Mouse (Mus musculus): Measurements from ENCODE around the gene Myo6. TPM values are rescaled to one million over a fixed set of nuclear protein-coding genes. Genes with fewer than 3 reads are reported as not detected.
A peak's percentile ranks its signal among the peaks of the same experiment; 100 is the strongest.

Gene Myo6
- polyA plus RNA-seq, 1 experiment: 6.0 TPM

GRCm38 (mm10) chr9:80158937-80159336 is 5.9 kb upstream of the Myo6 start:
- H3K36me3 ChIP-seq (ENCODE audit: control insufficient read depth, insufficient read depth, low read length): no peaks in the 10 kb centered on the region
- H3K4me3 ChIP-seq (ENCODE audit: control insufficient read depth, insufficient read depth, low read length): no peak overlapping the region
- H3K27ac ChIP-seq (ENCODE audit: control insufficient read depth, insufficient read depth, low read length): no peak overlapping the region
- no peaks in the 10 kb centered on the region; the same call in 1 of the 2 replicates for H3K4me1 ChIP-seq (replicated peaks; ENCODE audit: control insufficient read depth, insufficient read depth, low read length)
- 94% methylated on average over 5 of the region's 5 CpGs for WGBS
- no peak for DNase-seq
- TF ChIP-seq CTCF (IDR thresholded peaks at IDR 0.05; ENCODE audit: borderline replicate concordance, control insufficient read depth, extremely low read depth, insufficient read depth, low read length, poor library complexity) (no peak), POLR2A (IDR thresholded peaks at IDR 0.05; ENCODE audit: control insufficient read depth, extremely low read depth, insufficient read depth, low read length, poor library complexity) (no peak)
- no peaks in the 10 kb centered on the region for H3K27me3 ChIP-seq (ENCODE audit: control insufficient read depth, insufficient read depth, low read length)

- no peak overlapping the region for H3K4me3 ChIP-seq (ENCODE audit: control insufficient read depth, insufficient read depth, low read length)
- no peak overlapping the region for H3K27ac ChIP-seq (ENCODE audit: control insufficient read depth, insufficient read depth, low read length)
- no peak for TF ChIP-seq CTCF (IDR thresholded peaks at IDR 0.05; ENCODE audit: borderline replicate concordance, control insufficient read depth, extremely low read depth, insufficient read depth, low read length, poor library complexity)
- TF ChIP-seq POLR2A (IDR thresholded peaks at IDR 0.05; ENCODE audit: control insufficient read depth, extremely low read depth, insufficient read depth, low read length, poor library complexity): no peak
- no peaks in the 10 kb centered on the region for H3K27me3 ChIP-seq (ENCODE audit: control insufficient read depth, insufficient read depth, low read length)
- no peaks in the 10 kb centered on the region for H3K36me3 ChIP-seq (ENCODE audit: control insufficient read depth, insufficient read depth, low read length)
- 95% methylated on average over 4 of the region's 4 CpGs for WGBS
- H3K4me1 ChIP-seq (replicated peaks; ENCODE audit: control insufficient read depth, insufficient read depth, low read length): peaks cover 5% of the 10 kb centered on the region
- no peak for DNase-seq
These were observed 3.4 kb upstream of the Myo6 start for GRCm38 (mm10) chr9:80161451-80161850.

GRCm38 (mm10) chr9:80163126-80163723 is 1.6 kb upstream of the Myo6 start:
- TF ChIP-seq CTCF (IDR thresholded peaks at IDR 0.05; ENCODE audit: borderline replicate concordance, control insufficient read depth, extremely low read depth, insufficient read depth, low read length, poor library complexity) (no peak), POLR2A (IDR thresholded peaks at IDR 0.05; ENCODE audit: control insufficient read depth, extremely low read depth, insufficient read depth, low read length, poor library complexity) (no peak)
- WGBS: 22% methylated on average over 4 of the region's 4 CpGs

GRCm38 (mm10) chr9:80164191-80164590 is 640 bp upstream of the Myo6 start:
- no peaks in the 10 kb centered on the region for H3K27me3 ChIP-seq (ENCODE audit: control insufficient read depth, insufficient read depth, low read length)
- DNase-seq: no peak

More at GRCm38 (mm10) chr9:80163126-80163723, 1.6 kb upstream of the Myo6 start:
- DNase-seq: no peak
- Histone ChIP-seq H3K4me1 (replicated peaks; ENCODE audit: control insufficient read depth, insufficient read depth, low read length) (peaks cover 5% of the 10 kb centered on the region), H3K4me3 (ENCODE audit: control insufficient read depth, insufficient read depth, low read length) (no peak overlapping the region), H3K36me3 (ENCODE audit: control insufficient read depth, insufficient read depth, low read length) (no peaks in the 10 kb centered on the region), H3K27me3 (ENCODE audit: control insufficient read depth, insufficient read depth, low read length) (no peaks in the 10 kb centered on the region), H3K27ac (ENCODE audit: control insufficient read depth, insufficient read depth, low read length) (no peak overlapping the region)

GRCm38 (mm10) chr9:80165690-80166089 is 859 bp downstream of the Myo6 start:
- WGBS: 61% methylated on average over 9 of the region's 9 CpGs
- Histone ChIP-seq H3K4me1 (replicated peaks; ENCODE audit: control insufficient read depth, insufficient read depth, low read length) (peaks cover 5% of the 10 kb centered on the region), H3K27ac (ENCODE audit: control insufficient read depth, insufficient read depth, low read length) (no peak overlapping the region), H3K4me3 (ENCODE audit: control insufficient read depth, insufficient read depth, low read length) (no peak overlapping the region), H3K36me3 (ENCODE audit: control insufficient read depth, insufficient read depth, low read length) (no peaks in the 10 kb centered on the region), H3K27me3 (ENCODE audit: control insufficient read depth, insufficient read depth, low read length) (no peaks in the 10 kb centered on the region)
- DNase-seq: no peak
- TF ChIP-seq POLR2A (IDR thresholded peaks at IDR 0.05; ENCODE audit: control insufficient read depth, extremely low read depth, insufficient read depth, low read length, poor library complexity) (no peak), CTCF (IDR thresholded peaks at IDR 0.05; ENCODE audit: borderline replicate concordance, control insufficient read depth, extremely low read depth, insufficient read depth, low read length, poor library complexity) (no peak)

More at GRCm38 (mm10) chr9:80164191-80164590, 640 bp upstream of the Myo6 start:
- peak overlapping the region; percentile 62 for H3K4me3 ChIP-seq (ENCODE audit: control insufficient read depth, insufficient read depth, low read length)
- WGBS: 4% methylated on average over 13 of the region's 13 CpGs
- 0 out of 2 replicates have a peak, but pooled peaks have one; percentile 16 for TF ChIP-seq POLR2A (IDR thresholded peaks at IDR 0.05; ENCODE audit: control insufficient read depth, extremely low read depth, insufficient read depth, low read length, poor library complexity)
- TF ChIP-seq CTCF (IDR thresholded peaks at IDR 0.05; ENCODE audit: borderline replicate concordance, control insufficient read depth, extremely low read depth, insufficient read depth, low read length, poor library complexity): no peak
- H3K27ac ChIP-seq (ENCODE audit: control insufficient read depth, insufficient read depth, low read length): no peak overlapping the region
- no peaks in the 10 kb centered on the region for H3K36me3 ChIP-seq (ENCODE audit: control insufficient read depth, insufficient read depth, low read length)
- H3K4me1 ChIP-seq (replicated peaks; ENCODE audit: control insufficient read depth, insufficient read depth, low read length): peaks cover 5% of the 10 kb centered on the region

GRCm38 (mm10) chr9:80166425-80166824 is 1.6 kb downstream of the Myo6 start:
- Histone ChIP-seq H3K27me3 (ENCODE audit: control insufficient read depth, insufficient read depth, low read length) (no peaks in the 10 kb centered on the region), H3K4me1 (replicated peaks; ENCODE audit: control insufficient read depth, insufficient read depth, low read length) (peaks cover 5% of the 10 kb centered on the region), H3K4me3 (ENCODE audit: control insufficient read depth, insufficient read depth, low read length) (no peak overlapping the region), H3K27ac (ENCODE audit: control insufficient read depth, insufficient read depth, low read length) (no peak overlapping the region), H3K36me3 (ENCODE audit: control insufficient read depth, insufficient read depth, low read length) (no peaks in the 10 kb centered on the region)
- DNase-seq: no peak
- 88% methylated on average over 6 of the region's 6 CpGs for WGBS
- TF ChIP-seq CTCF (IDR thresholded peaks at IDR 0.05; ENCODE audit: borderline replicate concordance, control insufficient read depth, extremely low read depth, insufficient read depth, low read length, poor library complexity) (no peak), POLR2A (IDR thresholded peaks at IDR 0.05; ENCODE audit: control insufficient read depth, extremely low read depth, insufficient read depth, low read length, poor library complexity) (no peak)
